Mouse (Mus musculus) E14TG2a.4 (cell line): ENCODE measurements around the gene Med12l.

ENCODE experiments used
- CTCF ChIP-seq: conservative IDR thresholded peaks from 2 replicates; pipeline ENCODE4 v1.5.1; 2014; ENCODE audit warnings: low read length
- NANOG ChIP-seq: IDR thresholded peaks from 2 replicates; pipeline ENCODE4 v1.6.1; 2014; ENCODE audit warnings: borderline replicate concordance, low read length, mixed read lengths
- POU5F1 ChIP-seq: IDR thresholded peaks from 2 replicates; pipeline ENCODE4 v1.6.1; 2014; ENCODE audit warnings: low read length, borderline replicate concordance

DNA sequence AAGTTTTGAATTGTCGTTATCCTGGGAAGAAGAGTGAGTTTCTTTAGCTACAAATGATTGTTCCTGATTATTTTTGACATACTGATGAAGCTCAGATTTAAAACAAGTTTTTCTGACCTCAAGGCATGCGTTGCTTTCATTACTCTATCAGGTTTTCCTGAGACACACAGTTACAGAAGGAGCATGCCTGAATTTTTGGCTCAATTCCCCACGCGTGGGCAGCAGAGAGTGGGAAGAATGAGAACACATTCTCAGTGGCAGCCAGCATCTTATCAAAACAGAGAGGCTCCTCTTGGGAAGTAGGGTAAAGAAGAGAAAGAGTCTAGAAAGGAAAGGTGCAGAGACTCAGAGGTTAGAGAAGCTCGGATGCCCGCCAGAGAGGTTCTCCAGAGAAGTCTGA, 237.8 kb downstream of the Med12l start:
- TF ChIP-seq CTCF: no peak
- no peak for TF ChIP-seq POU5F1
- TF ChIP-seq NANOG: no peak
